Mouse (Mus musculus): Measurements from ENCODE around the gene Homer3.

DNA sequence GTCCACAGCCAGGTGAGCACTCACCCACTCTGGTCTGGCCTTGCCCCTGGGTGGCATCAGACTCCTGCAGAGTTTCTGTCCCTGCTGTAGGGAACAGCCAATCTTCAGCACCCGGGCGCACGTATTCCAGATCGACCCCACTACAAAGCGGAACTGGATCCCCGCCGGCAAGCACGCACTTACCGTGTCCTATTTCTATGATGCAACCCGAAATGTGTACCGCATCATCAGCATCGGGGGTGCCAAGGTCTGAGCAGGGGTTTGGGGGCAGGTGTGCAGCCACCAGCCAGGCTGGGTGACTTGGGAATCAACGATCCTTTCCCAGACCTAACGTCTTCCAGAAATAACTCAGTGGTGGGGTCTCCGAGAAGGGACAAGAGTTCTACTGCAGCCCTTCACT, 2.7 kb downstream of the Homer3 start:
- TF ChIP-seq CTCF (IDR thresholded peaks at IDR 0.05; ENCODE audit: low read depth) (no peak), EP300 (optimal IDR thresholded peaks at IDR 0.05) (no peak)

Measured in stomach, postnatal 0 days (tissue).